Mouse (Mus musculus): ENCODE data around the gene Rpl27a.

GRCm38 (mm10) chr7:109529741-109530140 is 10.8 kb downstream of the Rpl27a start:
- no peak for TF ChIP-seq ZNF384 (IDR thresholded peaks at IDR 0.05; ENCODE audit: low read depth, low read length)
- no peak for TF ChIP-seq E2F4 (IDR thresholded peaks at IDR 0.05; ENCODE audit: borderline replicate concordance, low read depth, low read length)
- TF ChIP-seq JUND (IDR thresholded peaks at IDR 0.05; ENCODE audit: low read depth, low read length), result no peak
- no peak for TF ChIP-seq CTCF (IDR thresholded peaks at IDR 0.05 in 2 of 3, conservative IDR thresholded peaks at IDR 0.05 in 1 of 3; ENCODE audit: control insufficient read depth in 1 of 3, insufficient read depth in 1 of 3, low read depth in 2 of 3, low read length in 3 of 3, poor library complexity in 1 of 3, severe bottlenecking in 1 of 3)
- TF ChIP-seq EP300 (IDR thresholded peaks at IDR 0.05; ENCODE audit: low read depth in 1 of 2, low read length in 2 of 2), result no peak
- no peak for TF ChIP-seq HCFC1 (IDR thresholded peaks at IDR 0.05; ENCODE audit: low read depth, low read length)
- TF ChIP-seq MAX (IDR thresholded peaks at IDR 0.05; ENCODE audit: low read length), result no peak
- no peak for TF ChIP-seq SMC3 (IDR thresholded peaks at IDR 0.05; ENCODE audit: low read depth, low read length)
- TF ChIP-seq POLR2A (IDR thresholded peaks at IDR 0.05; ENCODE audit: control insufficient read depth in 1 of 2, insufficient read depth in 1 of 2, low read depth in 1 of 2, low read length in 2 of 2, poor library complexity in 1 of 2), result no peak
- TF ChIP-seq CHD2 (IDR thresholded peaks at IDR 0.05; ENCODE audit: low read length), result no peak

Measured in MEL (cell line).